Mouse (Mus musculus) small intestine, adult 10 weeks (tissue): ENCODE data around the gene Zfp189. TPM values are rescaled to one million over a fixed set of nuclear protein-coding genes. Genes with fewer than 3 reads are reported as not detected.

Experiments
- polyA plus RNA-seq: library from polyadenylated mRNA; stranded (reverse); fragments of 350-450 nt; fragmentation: Illumina TruSeq; extraction: RNeasy Lipid Tissue Mini Kit (QIAGEN cat#74804); gene quantifications from one replicate; pipeline ENCODE4 v1.2.3, GENCODE M21; 2014; ENCODE audit warnings: low replicate concordance

Zfp189 gene
- polyA plus RNA-seq = 5.6 TPM

DNA sequence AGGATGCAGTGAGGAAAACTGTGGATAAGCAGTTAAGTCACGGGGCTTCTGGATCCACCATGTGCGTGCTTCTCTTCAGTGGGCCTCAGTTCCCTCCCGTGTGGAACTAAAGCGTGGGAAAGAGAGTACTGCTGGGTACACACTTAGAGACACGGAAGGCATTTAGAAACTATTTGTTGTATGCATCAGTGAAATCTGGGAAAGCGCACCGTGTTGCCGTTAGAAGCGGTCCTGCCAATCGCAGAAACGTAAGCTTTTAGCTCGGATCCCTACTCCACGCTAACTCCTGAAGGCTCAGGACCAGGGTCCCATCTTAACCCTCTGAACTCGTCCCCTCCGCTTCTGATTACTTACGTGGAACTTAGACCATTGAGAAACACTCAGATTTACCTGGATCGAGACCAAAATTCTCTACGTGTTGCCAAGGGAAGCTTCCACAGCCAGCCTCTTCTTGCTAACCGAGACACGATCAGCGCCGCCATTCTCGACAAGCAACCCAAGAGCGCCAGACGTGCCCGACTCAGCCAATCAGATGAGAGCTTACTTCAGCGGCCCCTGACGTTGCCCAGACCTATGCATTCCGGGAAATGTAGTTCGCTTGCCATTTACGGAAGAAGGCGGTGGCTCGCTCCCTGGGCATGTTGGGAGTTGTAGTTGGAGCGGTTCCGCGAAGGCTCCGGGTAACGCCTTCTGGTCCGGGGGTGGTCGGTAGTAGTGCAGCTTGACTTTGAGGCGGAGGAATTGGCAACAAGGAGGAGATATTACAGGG is at the start of gene Zfp189, which contains the start of gene Mrpl50:
TSS of gene Zfp189 (plus strand) at position 605 of the 769 bp plus-strand sequence.
TSS of gene Mrpl50 (minus strand) at position 522 of the 769 bp plus-strand sequence.

DNA sequence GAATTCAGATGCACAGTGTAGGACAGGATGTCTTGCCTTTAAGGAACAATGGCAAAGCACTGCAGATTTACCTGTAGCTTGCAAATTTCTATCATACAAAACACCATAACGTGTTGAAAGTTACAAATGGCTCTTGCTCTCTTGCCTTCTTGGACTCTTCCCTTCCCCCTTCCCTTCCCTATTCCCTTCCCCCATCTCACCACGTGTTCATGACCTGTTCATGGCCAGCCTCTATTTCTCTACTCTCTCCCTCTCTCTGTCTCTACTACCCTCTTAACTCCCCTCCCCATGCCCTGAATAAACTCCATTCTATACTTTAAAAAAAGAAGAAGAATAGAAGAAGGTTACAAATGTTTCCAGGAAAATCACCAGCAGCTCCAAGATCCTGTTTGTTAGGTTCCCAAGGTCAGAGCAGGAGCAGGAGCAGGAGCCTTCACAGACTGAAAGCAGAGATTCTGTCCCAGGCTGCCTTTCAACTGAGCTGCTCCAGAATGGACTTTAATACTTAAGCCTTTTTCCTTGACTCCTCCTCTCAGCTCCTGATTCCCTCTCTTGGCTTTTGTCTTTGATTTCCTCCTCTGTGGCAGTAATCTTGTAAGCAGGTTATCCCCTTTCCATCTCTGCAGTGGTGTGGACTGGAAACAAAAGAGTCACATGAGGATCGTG is 47.4 kb upstream of the Zfp189 start, which contains the start of gene Acnat1:
TSS of gene Acnat1 (minus strand) at position 478 of the 666 bp plus-strand sequence.

DNA sequence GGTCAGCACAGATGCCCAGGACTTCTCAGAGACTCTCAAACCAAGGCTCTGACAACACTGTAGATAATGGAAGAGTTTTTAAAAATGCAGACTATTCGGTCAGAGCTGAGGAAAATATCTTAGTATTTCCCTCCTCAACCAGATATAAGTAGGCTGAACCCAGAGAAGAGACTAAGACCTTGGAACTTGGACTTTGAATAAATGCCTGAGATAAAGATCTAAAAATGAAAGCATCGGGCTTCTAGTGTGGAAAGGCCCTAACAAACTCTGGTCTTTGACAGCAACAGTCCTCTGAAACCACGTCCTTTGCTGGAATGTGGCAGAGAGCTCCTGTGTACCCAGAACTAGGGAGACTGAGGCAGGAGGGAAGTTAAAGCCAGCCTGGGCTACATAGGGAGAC is 14.6 kb upstream of the Zfp189 start, which contains the start of gene Baat:
TSS of gene Baat (minus strand) at position 172 of the 400 bp plus-strand sequence.

DNA sequence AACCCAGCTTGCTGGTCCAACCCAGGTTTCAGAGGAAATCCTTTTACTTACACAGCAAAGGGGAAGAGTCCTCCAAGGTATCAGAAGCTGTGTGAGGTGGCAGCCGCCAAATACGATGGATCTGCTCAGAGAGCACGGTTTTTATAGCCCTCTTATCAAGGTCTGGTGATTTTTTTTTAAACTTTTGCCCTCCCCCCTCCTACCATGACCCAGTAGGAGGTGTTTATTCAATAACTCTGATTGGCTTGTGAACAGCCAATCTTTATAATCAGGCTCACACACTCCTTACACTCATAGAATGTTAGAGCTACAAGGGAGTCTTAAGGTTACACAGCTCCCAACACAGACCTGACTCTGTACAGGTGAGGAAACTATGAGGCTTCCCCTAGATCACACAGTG is 28.4 kb downstream of the Zfp189 start, which contains the start of gene Aldob:
TSS of gene Aldob (minus strand) at position 164 of the 400 bp plus-strand sequence.

Other genes with a start within 250 kb of the Zfp189 start
- not detected for gene Acnat2, start 113.0 kb upstream of the Zfp189 start, polyA plus RNA-seq
- 32.2 TPM for gene Acnat1, start 47.3 kb upstream of the Zfp189 start, polyA plus RNA-seq
- 2.6 TPM for gene Baat, start 14.6 kb upstream of the Zfp189 start, polyA plus RNA-seq
- gene Mrpl50, start 83 bp upstream of the Zfp189 start, polyA plus RNA-seq = 104 TPM
- 10,326 TPM for gene Aldob, start 28.4 kb downstream of the Zfp189 start, polyA plus RNA-seq
- 5.5 TPM for gene Tmem246, start 76.7 kb downstream of the Zfp189 start, polyA plus RNA-seq
- 49.0 TPM for gene Rnf20, start 110.8 kb downstream of the Zfp189 start, polyA plus RNA-seq
- not detected for gene Ppp3r2, start 160.8 kb downstream of the Zfp189 start, polyA plus RNA-seq